Mouse (Mus musculus): ENCODE data around the gene Gm49342. TPM values are rescaled to one million over a fixed set of nuclear protein-coding genes. Genes with fewer than 3 reads are reported as not detected.
"Not testable (repeated sequence)": the region's sequence is repeated elsewhere in the genome, so short reads cannot be mapped to it uniquely, and the experiment has no call there.

Gm49342 gene
- polyA plus RNA-seq, 1 experiment from 2014 or later: not detected

DNA sequence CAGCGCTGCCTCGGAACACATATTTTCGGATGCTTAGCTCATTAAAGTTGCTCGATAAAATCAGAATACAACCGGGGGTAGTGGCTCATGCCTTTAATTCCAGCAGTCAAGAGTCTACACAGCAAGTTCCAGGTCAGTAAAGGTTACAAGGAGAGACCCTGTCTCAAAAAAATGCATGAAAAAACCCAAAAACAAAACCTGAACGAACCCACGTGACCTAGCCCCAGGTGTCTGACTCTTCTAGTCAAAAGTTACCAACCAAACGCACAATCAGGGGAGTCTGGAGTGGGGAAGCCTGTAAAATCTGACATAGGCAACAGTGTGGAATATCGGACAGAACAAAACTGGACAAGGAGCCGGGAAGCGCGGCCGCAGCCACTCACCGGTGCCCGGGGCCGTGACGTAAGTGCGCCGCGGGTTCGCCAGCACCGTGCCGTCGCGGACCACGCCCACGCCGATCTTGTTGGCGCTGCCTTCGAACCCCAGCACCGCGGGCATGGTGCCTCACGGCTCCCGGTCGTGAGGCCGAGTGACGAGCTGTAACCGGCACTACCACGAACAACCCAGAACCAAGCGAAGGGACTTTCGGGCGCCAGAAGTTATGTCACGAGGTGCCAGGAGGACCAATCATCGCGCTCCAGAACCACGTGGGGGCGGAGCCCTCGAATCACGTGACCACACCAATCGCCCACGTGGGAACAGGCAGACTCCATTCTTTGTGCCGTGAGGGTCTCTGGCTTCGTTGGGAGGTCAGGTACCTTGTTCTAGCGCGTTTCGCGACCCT lies 19.8 kb upstream of the Gm49342 start, which contains the start of the genes Osgep and Apex1:
Gene Osgep, minus strand, starts transcription at position 613 of the 784 bp plus-strand sequence.
Gene Apex1, plus strand, starts transcription at position 688 of the 784 bp plus-strand sequence.
- peak within 1 kb of the TSS; percentile 96 for H3K27ac ChIP-seq (replicated peaks)
- WGBS: under 1% methylated on average over 57 of the region's 57 CpGs
- peaks cover 54% of the 10 kb centered on the region for H3K36me3 ChIP-seq
- peak within 1 kb of the TSS; percentile 90 for H3K4me3 ChIP-seq
- H3K9me3 ChIP-seq (replicated peaks): no peaks in the 10 kb centered on the region
- peaks cover 32% of the 10 kb centered on the region for H3K4me1 ChIP-seq
- DNase-seq (ENCODE audit: low spot score): peak; percentile 97
- no peaks in the 10 kb centered on the region for H3K27me3 ChIP-seq (ENCODE audit: low read depth, poor library complexity, severe bottlenecking)

DNA sequence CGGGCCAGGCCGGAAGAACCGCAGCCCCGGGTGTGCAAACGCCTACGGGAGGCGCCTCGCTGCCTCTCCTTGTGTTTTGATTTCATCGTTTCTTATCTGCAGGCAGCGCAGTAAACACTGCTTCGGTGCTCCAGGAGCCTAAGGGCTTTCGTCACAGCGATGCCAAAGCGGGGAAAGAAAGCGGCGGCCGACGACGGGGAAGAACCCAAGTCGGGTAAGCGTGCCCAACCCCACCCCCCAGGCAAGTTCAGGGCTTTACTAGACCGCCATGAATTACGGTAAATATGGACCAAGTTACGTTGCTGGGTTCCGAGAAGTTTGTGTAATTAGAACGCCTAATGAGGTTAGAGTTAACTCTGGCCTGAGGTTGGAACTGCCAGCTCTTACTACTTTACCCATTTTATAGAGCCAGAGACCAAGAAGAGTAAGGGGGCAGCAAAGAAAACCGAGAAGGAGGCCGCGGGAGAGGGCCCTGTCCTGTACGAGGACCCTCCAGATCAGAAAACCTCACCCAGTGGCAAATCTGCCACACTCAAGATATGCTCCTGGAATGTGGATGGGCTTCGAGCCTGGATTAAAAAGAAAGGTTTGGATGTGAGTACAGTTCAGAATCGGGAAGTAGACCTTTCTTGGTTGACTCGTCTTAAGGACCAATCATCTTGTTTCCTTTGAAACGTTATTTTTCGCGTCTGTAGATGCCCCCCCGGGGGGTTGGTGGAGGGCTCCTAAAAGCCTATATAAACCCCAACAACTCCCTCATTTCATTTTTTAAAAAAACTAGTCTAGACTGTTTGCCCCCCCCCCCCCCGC lies 19.0 kb upstream of the Gm49342 start:
- H3K4me1 ChIP-seq: peaks cover 40% of the 10 kb centered on the region
- H3K27ac ChIP-seq (replicated peaks): peak overlapping the region; percentile 96
- peaks cover 47% of the 10 kb centered on the region for H3K36me3 ChIP-seq
- H3K9me3 ChIP-seq (replicated peaks): no peaks in the 10 kb centered on the region
- WGBS: 2% methylated on average over 38 of the region's 38 CpGs
- no peak for DNase-seq (ENCODE audit: low spot score)
- peak overlapping the region; percentile 90 for H3K4me3 ChIP-seq
- no peaks in the 10 kb centered on the region for H3K27me3 ChIP-seq (ENCODE audit: low read depth, poor library complexity, severe bottlenecking)

DNA sequence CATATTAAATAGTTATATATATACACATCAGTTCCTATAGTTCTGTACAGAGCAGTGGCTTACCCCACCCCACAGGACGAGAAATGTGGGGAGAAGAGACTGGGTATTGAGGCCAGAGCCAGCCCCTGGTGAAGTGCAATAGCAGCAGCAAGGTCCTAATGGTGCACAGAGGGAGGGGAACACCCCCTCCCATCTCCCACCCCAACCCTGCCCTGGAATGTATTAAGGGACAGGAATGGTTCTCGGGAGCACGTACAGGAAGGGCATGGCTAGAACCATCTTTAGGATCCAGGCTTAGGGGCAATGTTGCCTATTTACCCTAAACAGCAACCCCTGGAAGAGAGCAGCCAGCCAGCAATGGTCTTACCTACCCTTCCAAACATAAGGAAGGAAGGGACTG lies 17.0 kb upstream of the Gm49342 start:
- peak overlapping the region; percentile 6; the same call in 1 of the 2 replicates for H3K4me3 ChIP-seq
- H3K27me3 ChIP-seq (ENCODE audit: low read depth, poor library complexity, severe bottlenecking): no peaks in the 10 kb centered on the region
- 80% methylated on average over 3 of the region's 3 CpGs for WGBS
- peaks cover 39% of the 10 kb centered on the region for H3K36me3 ChIP-seq
- H3K9me3 ChIP-seq (replicated peaks): no peaks in the 10 kb centered on the region
- H3K4me1 ChIP-seq: peaks cover 53% of the 10 kb centered on the region
- H3K27ac ChIP-seq (replicated peaks): no peak overlapping the region
- DNase-seq (ENCODE audit: low spot score): no peak

DNA sequence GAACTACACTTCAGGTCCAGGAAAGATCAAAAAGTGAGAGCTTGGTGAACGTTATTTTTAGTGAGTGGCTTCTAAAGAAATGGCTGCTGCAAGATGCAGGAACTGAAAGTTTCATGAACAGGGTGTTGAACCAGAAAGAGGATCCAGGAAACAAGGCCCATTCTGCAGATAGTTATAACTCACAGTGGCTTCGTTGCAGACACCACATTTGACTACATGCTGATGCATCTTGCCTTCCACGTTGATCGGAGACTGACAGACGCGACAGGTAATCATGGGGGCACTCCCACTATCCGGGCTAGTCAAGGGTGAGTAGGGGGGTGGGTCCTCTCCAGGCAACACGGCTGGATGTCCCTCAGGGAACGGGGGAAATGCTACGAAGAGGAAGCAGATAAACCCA lies 14.4 kb upstream of the Gm49342 start:
- WGBS: 22% methylated on average over 10 of the region's 10 CpGs
- no peak for DNase-seq (ENCODE audit: low spot score)
- Histone ChIP-seq H3K4me3 (peak overlapping the region; percentile 91), H3K27ac (replicated peaks) (peak overlapping the region; percentile 92), H3K4me1 (peaks cover 44% of the 10 kb centered on the region), H3K9me3 (replicated peaks) (no peaks in the 10 kb centered on the region), H3K27me3 (ENCODE audit: low read depth, poor library complexity, severe bottlenecking) (no peaks in the 10 kb centered on the region), H3K36me3 (peaks cover 39% of the 10 kb centered on the region)

DNA sequence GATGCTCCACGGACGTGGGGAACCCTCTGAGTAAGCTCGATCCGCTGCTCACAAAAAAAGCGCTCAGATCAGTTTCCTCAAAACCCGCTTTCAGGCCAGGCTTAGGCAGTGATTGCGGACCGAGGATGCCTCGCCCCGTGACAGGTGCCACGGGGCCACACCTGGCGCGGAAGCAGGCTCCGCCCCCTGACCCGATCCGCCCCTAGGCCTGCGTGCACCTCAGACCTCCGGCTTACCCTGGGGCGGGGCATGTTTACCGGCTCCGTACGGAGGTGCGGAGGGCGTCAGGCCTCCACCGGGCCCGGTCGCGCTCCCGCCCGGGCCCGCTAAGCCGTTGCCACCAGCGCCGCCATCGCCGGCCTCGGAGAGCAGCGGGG lies 14.0 kb upstream of the Gm49342 start:
- H3K9me3 ChIP-seq (replicated peaks): no peaks in the 10 kb centered on the region
- H3K4me1 ChIP-seq: peaks cover 44% of the 10 kb centered on the region
- 2% methylated on average over 38 of the region's 38 CpGs for WGBS
- H3K27me3 ChIP-seq (ENCODE audit: low read depth, poor library complexity, severe bottlenecking): no peaks in the 10 kb centered on the region
- no peak for DNase-seq (ENCODE audit: low spot score)
- peak overlapping the region; percentile 92 for H3K27ac ChIP-seq (replicated peaks)
- H3K36me3 ChIP-seq: peaks cover 39% of the 10 kb centered on the region
- H3K4me3 ChIP-seq: peak overlapping the region; percentile 91

DNA sequence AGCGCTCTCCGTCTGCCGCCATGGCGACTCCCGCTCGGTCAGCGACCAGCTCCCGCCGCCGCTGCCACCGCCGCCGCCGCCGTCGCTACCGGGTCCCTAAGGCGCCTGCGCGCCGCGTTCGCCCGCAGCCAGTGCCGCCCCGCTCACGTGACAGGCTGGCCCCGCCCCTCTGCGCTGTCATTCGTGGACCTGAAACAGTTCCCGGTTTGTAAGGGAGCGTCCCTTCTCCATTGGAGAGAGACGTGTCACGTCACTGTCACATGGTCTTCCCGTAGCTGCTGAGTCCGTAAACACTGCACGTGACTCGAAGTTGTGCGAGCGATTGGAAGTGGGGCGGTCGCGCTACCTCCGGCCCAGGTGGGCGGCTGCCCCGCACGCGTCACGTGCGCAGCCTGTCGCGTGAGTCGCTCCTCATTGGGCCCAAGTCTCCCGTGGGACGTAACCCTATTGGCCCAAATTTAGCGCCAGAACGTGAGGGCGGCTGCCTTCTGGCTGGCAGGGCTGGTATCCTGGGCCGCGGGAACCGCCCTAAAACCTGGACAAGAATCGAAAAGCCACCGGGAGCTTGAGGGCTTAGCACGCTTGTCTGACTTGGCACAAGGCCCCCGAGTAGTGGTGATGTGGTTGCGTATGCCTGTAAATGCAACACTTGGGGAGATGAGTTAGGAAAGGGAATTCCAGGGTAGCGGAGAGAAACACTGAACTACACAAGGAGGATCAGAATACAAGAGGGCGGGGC lies 13.4 kb upstream of the Gm49342 start, which contains the start of the genes Pip4p1 and Pnp:
Gene Pip4p1, minus strand, starts transcription at position 103 of the 739 bp plus-strand sequence.
Gene Pnp, plus strand, starts transcription at position 329 of the 739 bp plus-strand sequence.
- H3K4me3 ChIP-seq: peak within 1 kb of the TSS; percentile 91
- peak; percentile 98 for DNase-seq (ENCODE audit: low spot score)
- under 1% methylated on average over 68 of the region's 68 CpGs for WGBS
- H3K27ac ChIP-seq (replicated peaks): peak within 1 kb of the TSS; percentile 92
- peaks cover 41% of the 10 kb centered on the region for H3K4me1 ChIP-seq
- H3K27me3 ChIP-seq (ENCODE audit: low read depth, poor library complexity, severe bottlenecking): no peaks in the 10 kb centered on the region
- no peaks in the 10 kb centered on the region for H3K9me3 ChIP-seq (replicated peaks)
- peaks cover 37% of the 10 kb centered on the region for H3K36me3 ChIP-seq

DNA sequence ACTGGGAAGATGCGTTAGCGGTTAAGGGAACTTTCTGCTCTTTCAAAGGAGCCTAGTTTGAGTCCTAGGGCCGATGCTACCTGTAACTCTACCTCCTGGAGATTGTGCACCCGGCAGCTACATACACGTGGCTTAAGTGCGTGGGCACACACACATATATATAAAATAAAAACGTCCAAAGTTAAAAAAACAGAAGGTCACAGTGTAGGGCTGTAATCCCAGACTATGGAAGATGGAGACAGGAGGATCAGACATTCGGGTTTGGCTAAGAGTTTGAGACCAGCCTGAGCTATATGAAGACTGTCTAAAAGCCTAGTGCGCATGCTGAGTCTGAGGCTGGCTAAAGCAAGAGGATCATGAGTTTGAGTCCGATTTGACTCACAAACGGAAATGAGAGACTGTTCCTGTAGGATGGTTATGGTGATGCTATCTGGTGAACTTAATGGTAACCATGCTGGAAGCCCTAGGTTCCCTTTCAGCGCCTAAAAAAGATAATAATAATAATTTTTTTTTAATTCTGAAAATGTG lies 12.8 kb upstream of the Gm49342 start:
- H3K9me3 ChIP-seq (replicated peaks): no peaks in the 10 kb centered on the region
- WGBS: 15% methylated on average over 12 of the region's 12 CpGs
- H3K36me3 ChIP-seq: peaks cover 31% of the 10 kb centered on the region
- H3K4me1 ChIP-seq: peaks cover 35% of the 10 kb centered on the region
- H3K4me3 ChIP-seq: peak overlapping the region; percentile 91
- peak overlapping the region; percentile 92 for H3K27ac ChIP-seq (replicated peaks)
- no peaks in the 10 kb centered on the region for H3K27me3 ChIP-seq (ENCODE audit: low read depth, poor library complexity, severe bottlenecking)
- DNase-seq (ENCODE audit: low spot score): no peak

DNA sequence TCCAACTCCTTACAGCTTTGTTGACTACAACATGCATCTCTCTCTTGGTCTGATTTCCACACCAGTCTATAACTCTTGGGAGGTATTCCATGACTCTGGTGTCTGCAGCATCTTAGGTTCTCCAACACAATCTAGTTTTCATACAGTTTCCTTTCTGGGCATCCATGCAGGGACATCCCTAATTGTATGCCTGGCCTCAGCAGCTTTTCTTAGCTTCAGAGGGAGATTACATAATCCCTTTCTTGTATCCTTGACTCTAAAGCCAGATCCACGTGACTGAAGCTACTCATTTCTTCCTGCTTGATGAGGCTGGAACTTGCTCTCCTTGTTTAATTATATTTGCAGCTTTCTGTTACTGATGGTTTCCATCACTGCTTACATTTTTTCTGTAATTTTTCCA lies 7.7 kb upstream of the Gm49342 start:
- no peak for DNase-seq (ENCODE audit: low spot score)
- no peak overlapping the region for H3K27ac ChIP-seq (replicated peaks)
- H3K9me3 ChIP-seq (replicated peaks): no peaks in the 10 kb centered on the region
- H3K4me3 ChIP-seq: no peak overlapping the region
- peaks cover 7% of the 10 kb centered on the region for H3K4me1 ChIP-seq
- 64% methylated on average over 1 of the region's 1 CpGs for WGBS
- no peaks in the 10 kb centered on the region for H3K36me3 ChIP-seq
- no peaks in the 10 kb centered on the region for H3K27me3 ChIP-seq (ENCODE audit: low read depth, poor library complexity, severe bottlenecking)

DNA sequence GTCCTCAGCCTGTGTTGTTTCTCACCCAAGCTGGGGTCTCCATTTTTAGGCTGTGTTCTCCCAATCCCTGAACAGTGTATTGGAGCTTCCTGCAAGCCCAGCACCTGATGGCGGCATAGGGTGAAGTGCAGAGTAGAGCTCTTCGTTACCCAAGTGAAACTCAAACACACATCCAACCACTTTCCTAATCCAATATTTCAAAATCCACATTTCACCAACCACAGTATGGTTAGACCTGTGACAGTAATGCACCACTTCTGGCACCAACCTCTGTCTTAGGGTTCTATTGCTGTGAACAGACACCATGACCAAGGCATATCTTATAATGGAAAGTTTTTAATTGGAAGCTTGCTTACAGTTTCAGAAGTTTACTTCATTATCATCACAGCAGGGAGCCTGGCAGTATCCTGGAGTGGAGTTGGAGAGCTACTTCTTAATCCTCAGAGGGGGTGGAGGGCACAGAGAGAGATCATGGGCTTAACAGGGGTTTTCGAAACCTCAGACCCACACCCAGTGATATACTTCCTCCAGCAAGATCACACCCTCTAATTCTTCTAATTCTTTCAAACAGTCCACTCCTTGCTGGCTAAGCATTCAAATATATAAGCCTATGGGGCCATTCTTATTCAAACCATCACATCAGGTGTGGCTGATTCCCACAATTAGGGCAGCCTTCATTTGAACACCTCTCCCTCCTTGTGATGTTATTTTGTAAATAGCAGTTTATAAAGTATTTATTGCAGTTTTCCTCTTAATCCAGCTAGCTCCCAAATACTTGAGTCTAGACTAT lies 6.0 kb upstream of the Gm49342 start:
- H3K4me3 ChIP-seq: no peak overlapping the region
- H3K4me1 ChIP-seq: no peaks in the 10 kb centered on the region
- H3K27ac ChIP-seq (replicated peaks): no peak overlapping the region
- no peaks in the 10 kb centered on the region for H3K9me3 ChIP-seq (replicated peaks)
- H3K36me3 ChIP-seq: no peaks in the 10 kb centered on the region
- no peak for DNase-seq (ENCODE audit: low spot score)
- 92% methylated on average over 3 of the region's 3 CpGs for WGBS
- H3K27me3 ChIP-seq (ENCODE audit: low read depth, poor library complexity, severe bottlenecking): no peaks in the 10 kb centered on the region

DNA sequence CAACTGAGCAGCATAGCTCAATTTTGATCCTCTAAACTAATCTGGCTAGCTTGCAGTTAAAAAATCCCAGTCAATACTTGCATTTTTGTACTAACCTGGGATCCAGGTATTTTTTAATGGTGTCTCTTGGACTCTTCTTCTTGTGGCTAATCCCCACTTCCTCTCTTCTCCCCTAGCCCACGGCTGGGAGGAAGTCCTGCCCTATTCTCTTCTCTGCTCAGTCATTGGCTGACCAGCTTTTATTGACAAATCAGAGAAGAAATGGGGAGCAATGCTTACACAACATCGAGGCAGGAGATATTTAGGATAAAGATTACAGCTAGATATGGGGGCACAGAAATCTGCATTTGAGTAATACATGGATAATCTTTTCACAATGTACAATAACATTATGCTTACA lies 5.4 kb upstream of the Gm49342 start:
- Histone ChIP-seq H3K4me1 (peaks cover 2% of the 10 kb centered on the region), H3K27ac (replicated peaks) (no peak overlapping the region), H3K9me3 (replicated peaks) (no peaks in the 10 kb centered on the region), H3K36me3 (no peaks in the 10 kb centered on the region), H3K4me3 (no peak overlapping the region), H3K27me3 (ENCODE audit: low read depth, poor library complexity, severe bottlenecking) (no peaks in the 10 kb centered on the region)
- DNase-seq (ENCODE audit: low spot score): no peak
- WGBS: 43% methylated on average over 2 of the region's 2 CpGs

DNA sequence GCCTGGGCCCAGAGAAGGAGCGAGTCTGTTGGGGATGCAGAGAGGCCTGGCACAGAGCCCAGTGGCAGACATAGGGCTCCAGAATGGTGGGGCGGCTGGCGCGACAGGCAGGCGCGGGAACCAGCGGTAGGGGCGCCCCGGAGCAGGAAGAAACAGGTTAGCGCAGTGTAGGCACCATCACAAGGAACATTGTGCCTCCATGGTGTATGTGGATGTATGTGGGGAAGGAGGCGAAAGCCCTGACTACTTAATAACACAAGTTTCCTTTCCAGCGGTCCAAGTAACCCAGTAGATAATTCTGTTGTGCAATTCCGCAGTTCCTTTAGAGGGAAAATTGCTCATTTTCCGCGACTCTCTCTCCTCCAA lies 334 bp downstream of the Gm49342 start:
- H3K36me3 ChIP-seq: peaks cover 17% of the 10 kb centered on the region
- peak overlapping the region; percentile 59 for H3K4me3 ChIP-seq
- peaks cover 12% of the 10 kb centered on the region for H3K4me1 ChIP-seq
- 0% methylated on average over 14 of the region's 15 CpGs for WGBS
- H3K27ac ChIP-seq (replicated peaks): peak overlapping the region; percentile 88
- H3K9me3 ChIP-seq (replicated peaks); DNase-seq (ENCODE audit: low spot score); H3K27me3 ChIP-seq (ENCODE audit: low read depth, poor library complexity, severe bottlenecking): not testable (repeated sequence)
